Mouse (Mus musculus): Measurements from ENCODE around the gene Neil1. TPM values are rescaled to one million over a fixed set of nuclear protein-coding genes. Genes with fewer than 3 reads are reported as not detected.

Neil1 gene
- polyA plus RNA-seq (2012; rRNA removed) = 6.7 and 6.9 TPM in 2 replicates

DNA sequence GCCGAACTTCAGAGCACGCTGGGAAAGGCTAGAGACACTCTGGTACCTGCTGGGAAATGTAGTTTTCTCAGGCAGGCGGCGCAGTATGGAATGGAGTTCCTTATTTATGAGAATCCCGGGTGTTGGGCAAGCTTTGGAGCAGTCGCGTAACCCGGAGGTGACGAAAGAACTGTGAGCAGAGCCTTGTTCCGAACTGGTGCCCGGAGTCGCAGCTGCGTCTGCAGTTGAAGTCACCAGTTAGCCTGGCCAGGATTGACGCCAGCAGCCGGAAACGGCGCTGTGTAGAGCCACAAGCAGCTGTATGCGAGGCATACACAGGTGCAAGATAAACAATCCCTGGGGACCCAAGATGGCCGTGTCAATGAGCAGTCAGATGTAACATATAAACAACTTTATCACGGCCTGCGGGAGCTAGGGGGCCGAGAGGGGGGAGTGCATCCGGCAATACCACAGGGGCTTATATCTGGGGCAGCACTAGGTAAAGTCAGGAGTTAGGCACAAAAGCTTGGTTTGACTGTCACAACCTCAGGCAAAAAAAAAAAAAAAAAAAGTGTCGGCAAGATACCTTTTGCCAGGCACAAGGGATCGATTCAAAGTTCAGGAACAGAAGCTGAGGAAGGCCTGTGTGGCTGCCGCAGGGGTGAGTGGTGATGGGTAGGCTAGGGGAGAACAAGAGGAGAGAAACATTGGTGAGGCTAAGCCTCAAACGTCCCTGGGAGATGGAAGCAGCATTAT lies at the start of gene Neil1:
Gene Neil1, minus strand, starts transcription at position 162 of the 735 bp plus-strand sequence.

GRCm38 (mm10) chr9:57158013-57158470 lies 9.9 kb upstream of the Neil1 start, which contains the start of gene Commd4:
Gene Commd4 (minus strand): TSS chr9:57158331.

DNA sequence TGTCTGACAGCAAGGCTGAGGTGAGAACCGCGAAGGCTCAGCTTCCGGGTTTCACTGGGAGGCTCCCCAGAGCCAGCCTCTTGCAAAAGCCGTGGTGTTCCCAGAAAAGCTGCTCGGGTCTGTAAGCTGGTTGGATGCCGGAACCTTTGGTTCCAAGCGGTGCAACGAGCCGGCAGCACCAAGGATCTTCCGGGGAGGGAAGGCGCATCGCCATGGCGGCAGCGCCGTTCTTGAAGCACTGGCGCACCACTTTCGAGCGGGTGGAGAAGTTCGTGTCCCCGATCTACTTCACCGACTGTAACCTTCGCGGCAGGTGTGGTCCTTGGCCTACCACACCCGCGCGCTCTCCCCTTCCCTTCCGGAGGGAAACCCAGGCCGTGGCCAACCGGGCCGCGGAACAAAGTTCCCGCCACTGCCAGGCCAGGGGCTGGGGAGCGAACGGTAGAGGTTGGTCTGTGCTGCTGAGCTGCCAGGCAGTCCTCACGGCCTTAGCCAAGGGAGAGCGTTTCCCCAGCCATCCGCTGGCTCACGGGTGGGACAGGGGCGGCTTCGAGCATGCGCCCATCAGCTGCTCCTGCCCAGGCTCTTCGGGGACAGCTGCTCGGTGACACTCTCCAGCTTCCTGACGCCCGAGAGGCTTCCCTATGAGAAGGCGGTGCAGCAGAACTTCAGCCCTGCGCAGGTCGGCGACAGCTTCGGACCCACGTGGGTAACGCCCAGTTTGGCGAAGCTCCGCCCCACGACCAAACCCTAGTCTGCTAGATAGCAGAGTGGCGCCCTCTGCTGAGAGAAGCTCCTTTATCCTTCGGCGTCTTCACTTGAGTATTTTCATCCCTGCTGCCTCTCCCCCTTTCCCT lies 17.3 kb downstream of the Neil1 start, which contains the start of gene Man2c1:
Gene Man2c1, plus strand, starts transcription at position 114 of the 857 bp plus-strand sequence.

Other genes starting within 250 kb of the Neil1 start
- gene Snx33, start 219.9 kb downstream of the Neil1 start, polyA plus RNA-seq (2012; rRNA removed) = 5.0 and 6.6 TPM in 2 replicates
- gene Imp3, start 210.8 kb downstream of the Neil1 start, polyA plus RNA-seq (2012; rRNA removed) = 122 and 267 TPM in 2 replicates
- 1.7 and 2.3 TPM in 2 replicates for gene Snupn, start 197.4 kb downstream of the Neil1 start, polyA plus RNA-seq (2012; rRNA removed)
- gene Ptpn9, start 153.4 kb downstream of the Neil1 start, polyA plus RNA-seq (2012; rRNA removed) = 10.1 and 25.9 TPM in 2 replicates
- 22.3 and 33.1 TPM in 2 replicates for gene Sin3a, start 76.3 kb downstream of the Neil1 start, polyA plus RNA-seq (2012; rRNA removed)
- 104 and 130 TPM in 2 replicates for gene Man2c1, start 17.6 kb downstream of the Neil1 start, polyA plus RNA-seq (2012; rRNA removed)
- 104 and 113 TPM in 2 replicates for gene Commd4, start 10.0 kb upstream of the Neil1 start, polyA plus RNA-seq (2012; rRNA removed)
- gene Trcg1, start 88.3 kb upstream of the Neil1 start, polyA plus RNA-seq (2012; rRNA removed) = not detected in 2 replicates
- 6.4 and 8.7 TPM in 2 replicates for gene 1700017B05Rik, start 114.3 kb upstream of the Neil1 start, polyA plus RNA-seq (2012; rRNA removed)

Measured in stomach, adult 2 months (tissue).